Mouse (Mus musculus) lung, adult 2 months (tissue): ENCODE data around the gene Csnk1d. TPM values are rescaled to one million over a fixed set of nuclear protein-coding genes. Genes with fewer than 3 reads are reported as not detected.

Source experiments
- DNase-seq: peaks from one replicate; pipeline ENCODE4 v3.0.0; 2022
- H3K4me1 ChIP-seq: fragments of 200-500 bp; 2 replicates; pipeline ENCODE4 v1.6.1; 2011; ENCODE audit warnings: low read length; ENCODE audit not compliant: control insufficient read depth, insufficient read depth
- H3K4me3 ChIP-seq: fragments of 200-500 bp; replicated peaks from 2 replicates; pipeline ENCODE3; 2011; ENCODE audit warnings: low read depth, mild to moderate bottlenecking, control low read depth, low read length; ENCODE audit errors: extremely low read depth
- CTCF ChIP-seq: fragments of 200-500 bp; IDR thresholded peaks from 2 replicates; pipeline ENCODE4 v1.5.1; 2011; ENCODE audit warnings: mild to moderate bottlenecking, low read length, control low read depth; ENCODE audit not compliant: insufficient read depth
- POLR2A ChIP-seq: fragments of 200-500 bp; IDR thresholded peaks from 2 replicates; pipeline ENCODE4 v1.6.1; 2011; ENCODE audit warnings: low read depth, mild to moderate bottlenecking, control low read depth, low read length, borderline replicate concordance; ENCODE audit errors: extremely low read depth
- WGBS: fragments of 180-500 bp; shearing (Covaris S2); methylation state at CpG from one replicate; pipeline ENCODE4 v1.1.7; 2018; 5-methylcytosine and 5-hydroxymethylcytosine counted together
- polyA plus RNA-seq: library from polyadenylated mRNA; depleted of rRNA; stranded (reverse); fragments of >200 nt; gene quantifications from 2 replicates; pipeline ENCODE4 v1.2.3, GENCODE M21; 2012

Csnk1d gene
- polyA plus RNA-seq, 1 experiment: 75.3 TPM

DNA sequence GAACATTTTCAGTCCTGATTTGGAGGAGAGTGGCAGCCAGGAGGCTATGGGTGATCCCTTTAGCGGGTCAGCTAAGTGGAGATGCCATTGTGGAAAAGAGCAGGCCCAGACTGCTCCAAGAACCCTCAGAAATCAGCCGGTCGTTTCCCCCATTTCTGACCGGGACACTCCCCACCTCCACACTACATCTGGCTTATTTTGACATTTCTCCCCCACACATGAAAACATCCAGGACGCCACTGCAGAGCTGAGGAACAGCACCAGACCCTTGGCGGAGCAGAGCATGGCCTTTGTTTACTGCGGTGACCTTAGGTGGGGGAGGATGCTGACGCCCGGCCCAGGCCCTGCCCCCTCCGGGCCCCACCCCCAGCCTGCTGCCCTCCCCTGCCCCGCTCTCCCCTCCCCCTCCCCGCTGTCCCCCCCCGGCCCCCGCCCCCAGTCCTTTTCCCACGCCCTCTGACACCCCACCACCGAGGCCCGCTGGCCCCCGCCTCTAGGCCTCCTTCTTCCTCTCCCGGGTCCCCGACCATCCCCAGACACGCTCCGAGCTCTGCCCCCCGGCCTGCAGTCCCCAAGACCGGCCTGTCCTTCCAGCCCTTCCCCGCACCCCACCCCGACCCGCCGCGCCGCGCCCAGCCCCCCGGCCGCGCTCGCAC is 876 bp downstream of the Csnk1d start:
- DNase-seq: peak; percentile 56
- 3% methylated on average over 26 of the region's 35 CpGs for WGBS
- H3K4me3 ChIP-seq: peak overlapping the region; percentile 83
- peaks cover 34% of the 10 kb centered on the region for H3K4me1 ChIP-seq
- no peak for TF ChIP-seq CTCF
- TF ChIP-seq POLR2A: no peak

DNA sequence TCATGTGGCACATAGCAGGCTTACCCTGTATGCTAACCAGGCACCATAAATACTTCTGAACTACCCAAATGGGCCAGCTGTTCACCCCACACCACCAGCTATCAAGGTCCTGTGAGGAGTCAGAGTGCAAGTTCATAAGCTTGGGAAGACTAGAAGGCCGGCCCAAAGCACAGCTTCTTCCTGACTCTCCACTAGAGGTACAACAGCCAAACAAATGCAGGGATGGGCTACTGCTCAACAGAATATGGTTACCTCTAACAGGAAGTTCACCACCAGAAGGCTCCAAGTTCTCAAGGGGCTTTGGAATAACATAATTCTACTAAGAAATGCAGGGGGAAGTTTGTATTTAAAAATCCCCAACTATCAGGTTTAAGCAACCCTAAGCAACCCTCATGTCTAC is 1.6 kb downstream of the Csnk1d start:
- 6% methylated on average over 1 of the region's 1 CpGs for WGBS
- peak overlapping the region; percentile 74 for H3K4me3 ChIP-seq
- no peak for DNase-seq
- TF ChIP-seq CTCF: no peak
- no peak for TF ChIP-seq POLR2A
- H3K4me1 ChIP-seq: peaks cover 37% of the 10 kb centered on the region

DNA sequence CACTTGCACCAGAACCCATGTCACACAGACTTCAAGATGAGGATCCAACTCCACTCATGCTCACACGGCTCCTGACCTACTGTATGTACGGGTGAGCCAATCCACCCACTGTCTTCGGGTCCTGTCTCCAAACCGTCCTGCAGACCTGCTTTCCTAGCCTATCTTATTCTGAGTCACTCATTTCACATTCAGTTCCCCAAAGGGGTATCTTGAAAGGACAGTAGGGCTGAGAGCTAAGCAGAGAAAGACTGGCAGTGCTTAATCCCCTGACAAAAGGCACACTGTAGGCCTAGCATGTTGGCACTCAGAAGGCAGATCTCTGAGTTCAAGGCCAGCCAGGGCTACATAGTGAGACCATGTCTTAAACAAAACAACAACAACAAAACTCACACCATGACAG is 2.7 kb downstream of the Csnk1d start:
- TF ChIP-seq CTCF (no peak), POLR2A (no peak)
- Histone ChIP-seq H3K4me1 (peaks cover 37% of the 10 kb centered on the region), H3K4me3 (no peak overlapping the region)
- DNase-seq: no peak
- WGBS: 30% methylated on average over 4 of the region's 4 CpGs

DNA sequence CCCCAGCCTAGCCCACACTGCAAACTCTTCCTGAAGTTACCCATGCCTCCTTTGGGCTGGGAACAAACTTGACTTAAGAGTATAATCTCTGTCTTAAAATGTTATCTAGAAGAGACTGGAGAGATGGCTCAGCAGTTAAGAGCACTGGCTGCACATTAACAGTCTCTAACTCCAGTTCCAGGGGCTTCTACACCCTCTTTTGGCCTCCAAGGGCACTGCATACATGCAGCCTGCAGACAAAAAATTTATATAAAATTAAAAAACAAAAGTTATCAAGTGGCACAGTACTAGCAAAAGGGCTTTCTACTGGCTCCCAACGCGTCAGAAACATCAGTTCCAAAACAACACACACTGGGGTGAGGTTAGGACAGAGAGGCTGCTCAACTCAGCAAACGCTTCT is 3.5 kb downstream of the Csnk1d start:
- no peak for TF ChIP-seq CTCF
- no peak for TF ChIP-seq POLR2A
- 42% methylated on average over 3 of the region's 3 CpGs for WGBS
- H3K4me1 ChIP-seq: peaks cover 42% of the 10 kb centered on the region
- H3K4me3 ChIP-seq: no peak overlapping the region
- no peak for DNase-seq

DNA sequence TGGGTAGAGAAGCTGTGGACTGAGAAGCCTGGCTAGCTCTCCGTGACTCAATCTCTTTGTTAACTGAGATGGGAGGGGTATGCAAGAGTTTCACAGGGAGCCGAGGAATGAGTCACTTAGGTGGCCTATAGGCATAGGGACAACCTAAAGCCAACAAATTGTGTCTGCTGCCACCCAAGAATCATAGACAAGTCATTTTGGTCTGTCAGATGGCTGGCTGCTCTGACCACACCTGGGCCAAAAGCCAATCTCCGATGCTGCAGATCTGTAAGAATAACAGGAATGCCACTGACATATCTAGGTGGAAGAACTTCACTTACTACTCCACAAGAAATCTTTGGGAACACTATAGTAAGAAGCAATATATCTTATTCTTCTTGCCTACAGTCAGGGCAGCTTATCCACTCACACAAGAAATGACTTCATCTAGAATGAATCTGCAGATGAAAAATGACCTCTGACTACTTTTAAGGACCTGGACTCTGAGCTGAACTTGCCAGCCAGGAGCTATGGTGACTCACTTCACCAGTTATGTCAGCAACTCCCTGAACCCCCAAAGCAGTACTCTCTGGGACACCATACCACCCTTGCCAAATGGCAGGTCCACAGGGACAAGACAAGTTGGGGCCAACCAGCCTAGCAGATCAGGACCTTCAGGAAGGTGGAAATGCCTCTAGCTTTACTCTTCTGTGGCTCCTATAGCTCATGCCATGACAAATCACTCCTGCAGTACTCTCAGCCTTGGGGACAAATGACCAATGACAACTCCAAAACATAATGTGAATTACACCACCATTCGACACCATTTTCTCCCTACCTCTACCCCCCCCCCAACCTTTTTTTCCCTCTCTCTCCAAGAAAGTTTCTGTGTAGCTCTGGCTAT is 6.4 kb downstream of the Csnk1d start:
- no peak for DNase-seq
- no peak overlapping the region for H3K4me3 ChIP-seq
- H3K4me1 ChIP-seq: peaks cover 41% of the 10 kb centered on the region
- no peak for TF ChIP-seq CTCF
- no peak for TF ChIP-seq POLR2A
- 50% methylated on average over 4 of the region's 4 CpGs for WGBS

DNA sequence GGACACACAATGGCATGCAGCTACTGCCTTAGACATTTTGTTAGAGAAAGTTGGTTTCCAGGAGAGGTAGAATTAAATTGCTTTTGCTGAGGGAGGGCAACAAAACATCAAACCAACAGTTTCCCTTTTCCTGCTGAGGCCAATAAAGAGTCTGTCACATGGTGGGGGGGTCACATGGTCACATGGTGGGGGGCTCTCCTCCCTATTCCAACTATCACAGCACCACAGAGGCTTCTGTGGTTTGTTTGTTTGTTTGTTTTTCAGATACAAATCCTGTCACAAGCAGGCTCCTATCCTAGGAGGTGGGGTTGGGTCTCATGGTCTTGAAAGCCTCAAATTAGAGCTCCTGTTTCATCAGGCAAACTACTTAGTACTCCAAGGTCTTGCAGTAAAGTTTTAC is 8.7 kb downstream of the Csnk1d start:
- DNase-seq: no peak
- no peak overlapping the region for H3K4me3 ChIP-seq
- H3K4me1 ChIP-seq: peaks cover 31% of the 10 kb centered on the region
- TF ChIP-seq CTCF: no peak
- no peak for TF ChIP-seq POLR2A

DNA sequence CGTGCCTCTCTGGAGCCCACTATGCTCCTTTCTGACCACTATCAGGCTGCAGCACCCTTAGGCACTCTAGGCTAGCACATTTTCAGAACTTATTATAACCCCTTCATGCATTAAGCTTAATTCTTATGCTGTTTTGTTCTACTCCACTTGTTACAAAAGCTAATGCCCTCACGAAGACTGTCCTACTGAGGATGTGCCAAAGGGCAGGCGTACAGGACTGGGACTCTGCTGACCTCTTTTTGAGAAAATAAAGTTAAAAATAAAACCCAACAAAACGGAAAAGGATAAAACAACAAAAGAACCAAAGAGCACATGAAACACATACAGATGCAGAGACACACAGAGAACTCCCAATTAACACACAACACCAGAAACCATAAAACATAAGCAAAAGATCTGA is 9.5 kb downstream of the Csnk1d start:
- Histone ChIP-seq H3K4me3 (no peak overlapping the region), H3K4me1 (peaks cover 29% of the 10 kb centered on the region)
- no peak for TF ChIP-seq POLR2A
- TF ChIP-seq CTCF: no peak
- 61% methylated on average over 4 of the region's 4 CpGs for WGBS
- no peak for DNase-seq

DNA sequence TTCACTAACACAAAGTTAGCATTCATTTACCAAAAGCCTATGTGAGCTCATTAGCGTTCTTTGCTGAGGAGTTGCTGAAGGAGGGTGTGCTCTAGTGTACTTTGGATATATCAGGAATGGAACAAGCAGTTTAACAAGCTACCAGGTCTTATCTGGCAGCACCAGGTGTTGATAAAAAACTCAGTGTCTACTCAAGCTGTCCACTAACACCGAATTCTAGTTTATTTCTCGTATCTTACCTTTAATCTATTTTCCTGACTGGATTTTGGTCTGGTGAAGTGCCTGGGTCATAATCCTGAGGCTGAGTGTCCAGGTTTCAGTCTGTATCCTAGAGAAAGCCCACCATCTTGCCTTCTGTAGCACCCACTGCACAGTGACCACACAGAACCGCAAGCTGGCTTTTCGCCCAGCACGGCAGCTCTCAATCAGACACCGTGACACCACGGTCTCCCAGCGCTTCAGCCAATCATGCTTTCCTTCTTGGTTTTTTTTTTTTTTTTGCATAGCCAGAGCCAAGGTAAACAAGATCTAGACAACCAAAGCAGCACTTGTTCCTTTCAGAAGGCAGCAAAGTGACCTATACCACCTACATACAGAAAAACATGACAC is 10.6 kb downstream of the Csnk1d start:
- H3K4me1 ChIP-seq: peaks cover 26% of the 10 kb centered on the region
- TF ChIP-seq CTCF (no peak), POLR2A (no peak)
- WGBS: 47% methylated on average over 9 of the region's 9 CpGs
- no peak overlapping the region for H3K4me3 ChIP-seq
- DNase-seq: peak; percentile 56

DNA sequence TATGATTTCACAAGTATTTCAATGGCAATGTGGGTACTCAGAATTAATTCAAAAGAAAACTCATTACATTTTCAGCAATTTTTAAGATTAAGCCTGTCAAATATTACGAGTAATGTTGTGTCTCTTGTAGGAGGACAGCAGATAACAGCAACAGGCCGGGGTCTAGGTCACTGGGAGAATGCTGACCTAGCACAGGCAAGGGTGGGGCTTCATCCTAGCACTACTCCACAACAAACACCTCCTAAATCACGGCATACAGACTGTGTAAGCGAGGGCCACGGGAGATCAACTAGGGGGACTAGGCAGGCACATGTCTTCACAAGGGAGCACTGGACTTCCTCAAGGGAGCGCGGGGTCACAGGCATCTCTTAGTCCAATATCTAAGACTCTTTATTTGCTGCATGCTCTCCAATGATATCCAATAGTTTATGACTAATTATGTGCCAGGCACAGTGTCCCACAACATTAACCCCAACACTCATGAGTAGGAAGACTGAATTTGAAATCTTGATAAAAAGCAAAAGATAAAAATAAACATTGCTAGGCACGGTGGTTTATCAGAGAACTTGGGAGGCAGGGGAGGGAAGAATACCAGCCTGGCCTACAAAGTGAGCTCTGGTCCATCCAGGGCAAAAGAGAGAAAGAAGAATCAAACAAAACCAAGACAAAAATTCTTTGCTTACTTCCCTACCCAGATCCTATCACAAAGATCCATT is 11.3 kb downstream of the Csnk1d start:
- WGBS: 48% methylated on average over 8 of the region's 8 CpGs
- TF ChIP-seq POLR2A: no peak
- TF ChIP-seq CTCF: no peak
- Histone ChIP-seq H3K4me1 (peaks cover 21% of the 10 kb centered on the region), H3K4me3 (no peak overlapping the region)
- DNase-seq: no peak

DNA sequence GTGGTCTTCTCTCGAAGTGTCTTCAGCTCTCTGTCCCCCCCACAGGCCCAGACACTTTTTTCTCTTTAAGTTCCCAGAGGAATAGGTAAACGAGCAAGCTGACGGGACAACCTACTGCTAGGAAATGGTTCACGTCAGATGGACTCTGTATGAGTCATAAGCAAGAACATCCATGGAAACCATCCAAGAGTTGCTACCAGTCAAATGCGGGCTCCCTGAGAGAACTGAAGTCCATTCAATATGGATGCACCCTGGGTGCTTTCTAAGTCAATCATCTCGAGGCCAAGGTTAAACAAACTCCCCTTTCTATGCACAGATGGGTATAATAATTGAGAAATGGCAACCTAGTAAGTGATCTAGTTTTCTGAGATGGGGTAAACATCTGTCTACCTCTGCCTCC is 17.8 kb downstream of the Csnk1d start:
- TF ChIP-seq CTCF: no peak
- no peak for TF ChIP-seq POLR2A
- Histone ChIP-seq H3K4me1 (no peaks in the 10 kb centered on the region; the same call in 1 of the 2 replicates), H3K4me3 (no peak overlapping the region)
- DNase-seq: no peak
- 49% methylated on average over 6 of the region's 6 CpGs for WGBS
